ENCODE assay signal across 33 mouse cellular contexts in genomic region chr2:6312764-6313163, GRCm38 (mm10).
"Had no signal": no experiment of that assay in that cellular context is flagged by ENCODE, and none has a peak within 500 bp of the region (broad histone marks: within the 10 kb centered on the region; RNA-seq: fewer than 3 reads in every experiment).

No protein-coding gene starts in this region.

- H3K4me1 ChIP-seq: limb, embryonic 10.5 days; limb, embryonic 12.5 days; limb, embryonic 13.5 days; limb, embryonic 15.5 days; liver, embryonic 12.5 days; liver, embryonic 15.5 days; lung, embryonic 15.5 days; midbrain, embryonic 10.5 days; midbrain, embryonic 12.5 days; midbrain, embryonic 13.5 days; midbrain, embryonic 15.5 days; neural tube, embryonic 12.5 days; neural tube, embryonic 13.5 days had no signal

- H3K27ac ChIP-seq: limb, embryonic 10.5 days; limb, embryonic 12.5 days; limb, embryonic 13.5 days; limb, embryonic 15.5 days; liver, embryonic 12.5 days; liver, embryonic 13.5 days; liver, embryonic 14.5 days; liver, embryonic 15.5 days; lung, embryonic 15.5 days; macrophage; midbrain, embryonic 10.5 days; midbrain, embryonic 12.5 days; midbrain, embryonic 13.5 days; midbrain, embryonic 15.5 days; neural tube, embryonic 12.5 days; neural tube, embryonic 13.5 days had no signal

- H3K9ac ChIP-seq: limb, embryonic 12.5 days; limb, embryonic 13.5 days; limb, embryonic 15.5 days; liver, embryonic 12.5 days; liver, embryonic 13.5 days; liver, embryonic 14.5 days; liver, embryonic 15.5 days; liver, postnatal 0 days; lung, embryonic 14.5 days; lung, embryonic 15.5 days; midbrain, embryonic 12.5 days; midbrain, embryonic 13.5 days; midbrain, embryonic 15.5 days; neural tube, embryonic 12.5 days; neural tube, embryonic 13.5 days had no signal

- H3K9me3 ChIP-seq: limb, embryonic 10.5 days; limb, embryonic 12.5 days; limb, embryonic 13.5 days; limb, embryonic 15.5 days; liver, embryonic 12.5 days; liver, embryonic 13.5 days; liver, embryonic 15.5 days; lung, embryonic 15.5 days; midbrain, embryonic 10.5 days; midbrain, embryonic 12.5 days; midbrain, embryonic 13.5 days; midbrain, embryonic 15.5 days; neural tube, embryonic 12.5 days; neural tube, embryonic 13.5 days had no signal

- DNase-seq: left cerebral cortex, postnatal 4 days; liver; liver, embryonic 13.5 days; liver, postnatal 0 days; lung, adult 18-20 months; lung, adult 2 months; lung, embryonic 14.5 days; lung, postnatal 10 days; lung, postnatal 14 days; lung, postnatal 36 days; lung, postnatal 4 days; midbrain, embryonic 14.5 days had no signal

- H3K4me2 ChIP-seq: limb, embryonic 12.5 days; limb, embryonic 13.5 days; limb, embryonic 15.5 days; liver, embryonic 11.5 days; liver, embryonic 12.5 days; liver, embryonic 13.5 days; liver, embryonic 15.5 days; lung, embryonic 14.5 days; lung, embryonic 15.5 days; midbrain, embryonic 11.5 days; midbrain, embryonic 12.5 days; midbrain, embryonic 13.5 days; midbrain, embryonic 15.5 days; neural tube, embryonic 12.5 days; neural tube, embryonic 13.5 days had no signal

- H3K36me3 ChIP-seq: limb, embryonic 10.5 days; limb, embryonic 12.5 days; limb, embryonic 13.5 days; limb, embryonic 15.5 days; liver, embryonic 12.5 days; liver, embryonic 13.5 days; liver, embryonic 15.5 days; lung, embryonic 15.5 days; midbrain, embryonic 10.5 days; midbrain, embryonic 12.5 days; midbrain, embryonic 13.5 days; midbrain, embryonic 15.5 days; neural tube, embryonic 12.5 days; neural tube, embryonic 13.5 days had no signal

- H3K4me3 ChIP-seq: limb, embryonic 10.5 days; limb, embryonic 12.5 days; limb, embryonic 13.5 days; limb, embryonic 15.5 days; liver, embryonic 12.5 days; liver, embryonic 13.5 days; liver, embryonic 15.5 days; lung, embryonic 15.5 days; megakaryocyte, embryonic 14.5 days; midbrain, embryonic 10.5 days; midbrain, embryonic 12.5 days; midbrain, embryonic 13.5 days; midbrain, embryonic 15.5 days; myocyte; neural tube, embryonic 12.5 days; neural tube, embryonic 13.5 days had no signal

- H3K27me3 ChIP-seq: limb, embryonic 12.5 days; limb, embryonic 13.5 days; limb, embryonic 15.5 days; lung, embryonic 15.5 days; midbrain, embryonic 12.5 days; midbrain, embryonic 13.5 days; midbrain, embryonic 15.5 days; neural tube, embryonic 12.5 days; neural tube, embryonic 13.5 days had no signal

- ATAC-seq: liver, embryonic 12.5 days; liver, postnatal 0 days; lung, postnatal 0 days; midbrain, embryonic 13.5 days; midbrain, embryonic 15.5 days; midbrain, embryonic 16.5 days had no signal
